Mouse (Mus musculus): ENCODE results near the gene Mapk1ip1.

- TF ChIP-seq CHD2 (IDR thresholded peaks at IDR 0.05; ENCODE audit: low read depth, low read length) (no peak), MAFK (IDR thresholded peaks at IDR 0.05; ENCODE audit: insufficient read depth, low read depth, low read length) (no peak), HCFC1 (IDR thresholded peaks at IDR 0.05; ENCODE audit: borderline replicate concordance, insufficient read depth, low read length) (no peak)
Measured at GRCm38 (mm10) chr7:138872956-138873355, 26.9 kb upstream of the Mapk1ip1 start.
